Mouse (Mus musculus) E14TG2a.4 (cell line): ENCODE measurements around the gene Cd63.

Source experiments
- H3K27me3 ChIP-seq: 2 replicates; pipeline ENCODE4 v1.6.1; 2014; ENCODE audit warnings: low read length, control low read depth; ENCODE audit not compliant: insufficient read depth
- H3K36me3 ChIP-seq: 2 replicates; pipeline ENCODE4 v1.6.1; 2014; ENCODE audit warnings: low read length, control low read depth; ENCODE audit not compliant: insufficient read depth
- H3K4me1 ChIP-seq: replicated peaks from 2 replicates; pipeline ENCODE4 v1.6.1; 2014; ENCODE audit warnings: low read depth, low read length, control low read depth
- H3K4me3 ChIP-seq: replicated peaks from 2 replicates; pipeline ENCODE4 v1.5.1; 2014; ENCODE audit warnings: mild to moderate bottlenecking, low read length
- H3K9me3 ChIP-seq: 2 replicates; pipeline ENCODE4 v1.6.1; 2014; ENCODE audit warnings: low read length, control low read depth
- CTCF ChIP-seq: conservative IDR thresholded peaks from 2 replicates; pipeline ENCODE4 v1.5.1; 2014; ENCODE audit warnings: low read length
- NANOG ChIP-seq: IDR thresholded peaks from 2 replicates; pipeline ENCODE4 v1.6.1; 2014; ENCODE audit warnings: borderline replicate concordance, low read length, mixed read lengths
- POU5F1 ChIP-seq: IDR thresholded peaks from 2 replicates; pipeline ENCODE4 v1.6.1; 2014; ENCODE audit warnings: low read length, borderline replicate concordance

Gene Cd63

DNA sequence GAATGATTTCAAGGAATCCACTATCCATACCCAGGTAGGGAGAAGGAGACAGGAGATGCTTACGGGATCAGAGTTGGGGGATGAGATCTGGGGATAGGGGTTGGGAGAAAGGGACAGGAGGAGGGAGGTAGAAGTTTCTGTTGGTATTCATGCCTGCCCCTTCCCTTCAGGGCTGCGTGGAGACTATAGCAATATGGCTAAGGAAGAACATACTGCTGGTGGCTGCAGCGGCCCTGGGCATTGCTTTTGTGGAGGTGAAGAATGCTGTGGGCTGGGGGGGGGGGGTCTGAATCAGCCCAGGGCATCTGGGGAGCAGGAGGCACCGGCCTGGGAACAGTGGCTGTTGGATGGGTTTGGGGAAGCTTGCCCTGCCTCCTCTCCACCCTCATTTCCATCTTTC lies 11.5 kb downstream of the Cd63 start:
- no peak overlapping the region for H3K4me3 ChIP-seq
- no peaks in the 10 kb centered on the region for H3K9me3 ChIP-seq
- H3K27me3 ChIP-seq = peaks cover 21% of the 10 kb centered on the region
- peaks cover 58% of the 10 kb centered on the region for H3K36me3 ChIP-seq
- H3K4me1 ChIP-seq = peaks cover 46% of the 10 kb centered on the region
- TF ChIP-seq NANOG = no peak
- TF ChIP-seq POU5F1 = no peak
- no peak for TF ChIP-seq CTCF

DNA sequence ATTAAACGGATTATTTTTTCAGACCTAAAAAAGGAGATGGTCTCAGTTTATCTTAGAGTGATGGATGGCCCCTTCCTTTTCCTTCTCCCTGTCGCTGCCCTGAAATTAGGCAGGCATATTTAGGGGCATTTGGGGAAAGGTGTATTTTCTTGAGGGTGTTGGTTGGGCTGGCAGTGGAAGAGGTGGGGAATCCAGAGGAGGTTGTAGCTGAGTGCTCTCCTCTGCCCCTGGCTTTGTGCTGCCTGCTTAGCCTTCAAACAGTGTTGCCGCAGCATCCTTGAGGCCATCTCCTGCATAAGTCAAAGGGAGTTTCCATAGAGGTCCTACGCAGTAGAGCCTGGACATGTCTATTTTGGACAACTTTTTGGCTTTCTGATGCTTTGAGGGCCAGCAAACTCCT lies 12.0 kb downstream of the Cd63 start:
- TF ChIP-seq CTCF = no peak
- no peak for TF ChIP-seq POU5F1
- no peak for TF ChIP-seq NANOG
- H3K9me3 ChIP-seq = no peaks in the 10 kb centered on the region
- peaks cover 19% of the 10 kb centered on the region for H3K27me3 ChIP-seq
- peaks cover 49% of the 10 kb centered on the region for H3K4me1 ChIP-seq
- peaks cover 63% of the 10 kb centered on the region for H3K36me3 ChIP-seq
- H3K4me3 ChIP-seq = no peak overlapping the region

DNA sequence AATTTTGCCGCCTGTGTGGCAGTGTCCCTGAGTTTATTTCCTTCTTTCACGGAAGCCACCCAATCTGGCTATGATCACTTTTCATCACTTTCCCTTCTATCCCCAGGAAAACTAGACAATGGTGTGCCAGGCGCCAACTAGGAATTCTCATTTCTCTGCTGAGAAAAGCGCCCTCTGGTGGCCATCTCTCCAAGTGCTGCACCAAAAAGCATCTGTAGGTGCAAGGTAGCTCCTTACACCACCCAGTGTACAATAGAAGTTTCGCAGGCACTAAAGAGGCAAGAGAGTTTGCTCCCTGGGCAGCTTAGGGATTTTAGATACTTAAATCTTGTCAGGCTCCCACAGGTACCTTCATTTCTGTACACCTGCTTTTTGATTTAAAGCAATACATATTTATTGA lies 12.4 kb downstream of the Cd63 start:
- H3K27me3 ChIP-seq = peaks cover 15% of the 10 kb centered on the region
- H3K4me1 ChIP-seq = peaks cover 53% of the 10 kb centered on the region
- H3K4me3 ChIP-seq = no peak overlapping the region
- H3K36me3 ChIP-seq = peaks cover 68% of the 10 kb centered on the region
- H3K9me3 ChIP-seq = no peaks in the 10 kb centered on the region
- TF ChIP-seq CTCF (peak; percentile 99), NANOG (no peak), POU5F1 (no peak)

DNA sequence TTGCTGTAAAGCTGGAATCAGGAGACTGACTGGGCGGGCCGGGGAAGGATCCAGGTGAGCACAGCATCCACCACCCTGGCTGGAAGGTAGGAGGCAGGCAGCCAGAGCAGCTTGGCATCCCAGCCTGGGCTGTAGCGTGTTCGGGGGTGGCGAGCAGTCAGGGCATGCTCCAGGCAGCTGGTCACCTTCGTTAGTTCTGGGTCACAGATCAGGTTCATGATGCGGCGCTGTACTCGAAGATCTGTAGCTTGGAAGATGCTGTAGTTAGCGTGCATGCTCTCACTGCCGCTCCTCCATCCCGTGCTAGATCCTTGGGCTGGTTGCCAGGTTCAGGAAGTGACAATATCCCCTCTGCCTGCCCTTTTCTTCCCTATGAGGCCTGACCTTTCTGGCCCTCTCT lies 12.9 kb downstream of the Cd63 start:
- Histone ChIP-seq H3K4me1 (peaks cover 57% of the 10 kb centered on the region), H3K36me3 (peaks cover 72% of the 10 kb centered on the region), H3K4me3 (peak overlapping the region; percentile 24; the same call in 1 of the 2 replicates), H3K27me3 (peaks cover 11% of the 10 kb centered on the region), H3K9me3 (no peaks in the 10 kb centered on the region)
- TF ChIP-seq CTCF = no peak
- TF ChIP-seq POU5F1 = no peak
- TF ChIP-seq NANOG = no peak

DNA sequence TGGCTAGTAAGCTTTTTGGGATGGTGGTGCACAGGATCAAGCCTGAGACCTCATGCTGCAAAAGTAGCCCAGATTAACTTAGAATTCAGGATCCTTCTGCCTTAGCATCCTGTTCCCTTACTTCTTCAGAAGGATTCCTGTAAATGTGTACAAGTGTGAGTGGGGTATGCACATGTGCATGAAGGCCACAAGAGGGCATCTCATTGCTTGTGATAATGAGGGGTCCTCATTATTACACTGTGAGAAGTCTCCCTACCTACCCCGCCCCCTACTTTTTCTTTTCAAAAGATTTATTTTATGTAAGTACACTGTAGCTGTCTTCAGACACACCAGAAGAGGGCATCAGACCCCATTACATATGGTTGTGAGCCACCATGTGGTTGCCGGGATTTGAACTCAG lies 14.8 kb downstream of the Cd63 start:
- Histone ChIP-seq H3K9me3 (no peaks in the 10 kb centered on the region), H3K4me1 (peaks cover 66% of the 10 kb centered on the region), H3K27me3 (peaks cover 2% of the 10 kb centered on the region), H3K4me3 (no peak overlapping the region), H3K36me3 (peaks cover 91% of the 10 kb centered on the region)
- peak; percentile 36 for TF ChIP-seq CTCF
- TF ChIP-seq POU5F1 = no peak

DNA sequence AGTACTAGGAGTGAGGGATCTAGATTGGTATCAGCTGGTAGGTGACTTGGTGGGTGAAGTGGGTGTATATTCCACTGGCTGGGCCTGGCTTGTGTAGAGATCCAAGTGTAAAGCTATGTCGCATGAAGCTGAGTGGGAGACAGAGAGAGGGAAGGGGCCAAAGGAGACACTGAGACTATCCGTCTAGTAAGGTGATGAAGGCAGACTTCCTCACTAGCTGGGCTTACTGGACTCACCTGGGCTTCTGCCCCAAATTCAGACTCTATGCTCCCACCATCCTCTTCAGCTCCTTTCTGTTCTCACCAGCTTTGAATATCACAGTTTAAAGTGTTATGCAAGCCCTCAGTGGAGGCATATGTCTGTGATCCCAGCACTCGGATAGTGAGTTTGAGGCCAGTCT lies 15.9 kb downstream of the Cd63 start:
- no peak overlapping the region for H3K4me3 ChIP-seq
- no peaks in the 10 kb centered on the region for H3K9me3 ChIP-seq
- H3K4me1 ChIP-seq = peaks cover 66% of the 10 kb centered on the region
- peaks cover 88% of the 10 kb centered on the region for H3K36me3 ChIP-seq
- no peaks in the 10 kb centered on the region for H3K27me3 ChIP-seq
- TF ChIP-seq CTCF (no peak), POU5F1 (no peak), NANOG (no peak)

DNA sequence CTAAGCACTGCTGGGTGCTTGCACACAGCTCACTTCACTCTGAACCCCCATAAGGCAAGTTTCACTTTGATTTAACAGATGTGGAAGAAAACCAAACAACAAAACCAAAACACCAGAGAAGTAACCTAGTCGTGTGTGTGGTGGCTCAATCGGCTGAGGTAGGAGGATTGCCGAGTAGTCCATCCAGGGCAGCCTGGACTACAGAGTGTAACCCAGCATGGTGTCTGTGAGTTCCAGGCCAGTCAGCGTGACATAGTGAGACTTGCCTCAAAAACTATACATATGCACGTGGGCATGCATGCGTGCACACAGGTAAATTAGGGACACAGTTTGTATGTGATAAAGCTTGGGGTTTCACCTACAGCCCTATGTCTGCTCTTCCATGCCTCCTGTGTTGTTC lies 16.6 kb downstream of the Cd63 start:
- Histone ChIP-seq H3K4me3 (no peak overlapping the region), H3K27me3 (no peaks in the 10 kb centered on the region), H3K4me1 (peaks cover 66% of the 10 kb centered on the region), H3K36me3 (peaks cover 84% of the 10 kb centered on the region), H3K9me3 (no peaks in the 10 kb centered on the region)
- TF ChIP-seq POU5F1 = no peak
- TF ChIP-seq NANOG = no peak
- no peak for TF ChIP-seq CTCF

DNA sequence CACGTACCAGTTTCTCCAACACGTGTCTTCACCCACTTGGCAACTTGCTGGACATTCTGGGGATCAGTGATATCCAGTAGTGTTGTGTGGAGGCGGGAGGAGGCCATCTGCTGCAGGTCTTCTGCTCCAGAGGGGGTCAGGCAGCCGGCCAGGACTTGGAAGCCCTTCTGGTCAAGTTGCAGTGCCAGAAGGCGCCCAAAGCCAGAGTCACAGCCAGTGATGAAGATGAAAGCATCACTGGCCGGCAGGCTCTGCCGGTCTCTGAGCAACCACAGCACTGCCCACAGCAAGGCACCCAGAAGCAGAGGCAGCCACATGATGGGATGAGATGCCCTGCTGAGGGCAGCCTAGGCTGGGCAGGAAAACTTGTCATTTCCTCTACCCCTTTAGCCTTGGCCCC lies 17.5 kb downstream of the Cd63 start:
- Histone ChIP-seq H3K4me3 (no peak overlapping the region), H3K27me3 (no peaks in the 10 kb centered on the region), H3K9me3 (no peaks in the 10 kb centered on the region), H3K36me3 (peaks cover 78% of the 10 kb centered on the region), H3K4me1 (peaks cover 63% of the 10 kb centered on the region)
- TF ChIP-seq NANOG = no peak
- no peak for TF ChIP-seq CTCF
- TF ChIP-seq POU5F1 = no peak

DNA sequence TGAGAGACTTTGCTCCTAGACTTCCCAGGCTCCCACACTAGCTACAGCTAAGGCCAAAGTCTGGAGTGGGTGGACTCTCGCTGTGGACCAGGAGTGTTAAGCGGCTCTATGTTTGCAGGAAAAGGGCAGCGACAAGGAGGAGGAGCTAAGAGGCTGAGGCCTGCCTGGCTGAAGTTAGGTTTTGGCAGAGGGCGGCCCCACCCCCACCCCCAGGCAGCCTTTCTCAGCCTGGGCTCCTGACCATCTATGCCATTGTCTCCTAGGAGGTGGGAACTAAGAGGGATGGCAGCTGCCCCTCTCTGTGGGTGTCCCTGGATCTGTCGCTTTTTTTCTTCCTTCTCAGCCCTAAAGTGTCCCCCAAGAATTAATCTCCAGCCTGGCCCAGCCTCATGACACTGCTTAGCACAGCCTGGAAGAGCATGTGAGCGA lies 18.4 kb downstream of the Cd63 start:
- Histone ChIP-seq H3K36me3 (peaks cover 69% of the 10 kb centered on the region), H3K27me3 (no peaks in the 10 kb centered on the region), H3K4me3 (no peak overlapping the region), H3K4me1 (peaks cover 63% of the 10 kb centered on the region), H3K9me3 (no peaks in the 10 kb centered on the region)
- no peak for TF ChIP-seq NANOG
- TF ChIP-seq CTCF = no peak
- TF ChIP-seq POU5F1 = no peak
